Mouse (Mus musculus): ENCODE results near the gene Ctu1.

GRCm38 (mm10) chr7:43637118-43637517, 34.7 kb upstream of the Ctu1 start:
- TF ChIP-seq CTCF (IDR thresholded peaks at IDR 0.05; ENCODE audit: control insufficient read depth, insufficient read depth, low read length): no peak
- TF ChIP-seq POLR2A (IDR thresholded peaks at IDR 0.05; ENCODE audit: borderline replicate concordance, control insufficient read depth, low read depth, low read length): no peak

Data from bone marrow, adult 2 months (tissue).